Mouse (Mus musculus) hindbrain, postnatal 0 days (tissue): ENCODE results near the gene Armc3. TPM values are rescaled to one million over a fixed set of nuclear protein-coding genes. Genes with fewer than 3 reads are reported as not detected.
A peak's percentile ranks its signal among the peaks of the same experiment; 100 is the strongest.

Experiments
- ATAC-seq: fragments of 200-750 bp; cut with Nextera tagmentation; 2 replicates; pipeline ENCODE4 v1.8.0; 2017; ENCODE audit warnings: mild to moderate bottlenecking, moderate TSS enrichment, moderate library complexity
- DNase-seq: peaks from one replicate; pipeline ENCODE4 v3.0.0-alpha.2; 2015; ENCODE audit warnings: low spot score
- H3K27ac ChIP-seq: fragments of 300-500 bp; sonication (generic); 2 replicates; pipeline ENCODE4 v1.5.1; 2014; ENCODE audit warnings: mild to moderate bottlenecking
- H3K27me3 ChIP-seq: fragments of 300-500 bp; sonication (generic); 2 replicates; pipeline ENCODE4 v1.6.1; 2014; ENCODE audit warnings: low read length, mixed read lengths; ENCODE audit not compliant: insufficient read depth
- H3K36me3 ChIP-seq: fragments of 300-500 bp; sonication (generic); 2 replicates; pipeline ENCODE4 v1.6.1; 2014; ENCODE audit warnings: low read length, mixed read lengths; ENCODE audit not compliant: insufficient read depth
- H3K4me1 ChIP-seq: fragments of 300-500 bp; sonication (generic); 2 replicates; pipeline ENCODE4 v1.6.1; 2014; ENCODE audit warnings: antibody characterized with exemption, low read length, mixed read lengths; ENCODE audit not compliant: insufficient read depth
- H3K4me2 ChIP-seq: fragments of 300-500 bp; sonication (generic); 2 replicates; pipeline ENCODE4 v1.6.1; 2014; ENCODE audit warnings: low read depth, mild to moderate bottlenecking, low read length, moderate library complexity, mixed read lengths
- H3K4me3 ChIP-seq: fragments of 300-500 bp; sonication (generic); 2 replicates; pipeline ENCODE4 v1.5.1; 2014; ENCODE audit warnings: low read length
- H3K9ac ChIP-seq: fragments of 300-500 bp; sonication (generic); replicated peaks from 2 replicates; pipeline ENCODE4 v1.6.1; 2014; ENCODE audit warnings: mild to moderate bottlenecking, low read length, moderate library complexity, mixed read lengths
- H3K9me3 ChIP-seq: fragments of 300-500 bp; sonication (generic); 2 replicates; pipeline ENCODE4 v1.6.1; 2016; ENCODE audit warnings: low read length, mixed read lengths
- CTCF ChIP-seq: IDR thresholded peaks from 2 replicates; pipeline ENCODE4 v1.5.1; 2016; ENCODE audit warnings: antibody characterized with exemption, control low read depth, low read depth
- WGBS: fragments of 180-500 bp; shearing (Covaris S2); extraction: QIAGEN DNeasy Blood & Tissue Kit; methylation state at CpG from one replicate; pipeline ENCODE4 v1.1.7; 2014; 5-methylcytosine and 5-hydroxymethylcytosine counted together
- polyA plus RNA-seq: library from polyadenylated mRNA; unstranded; fragments of >200 nt; fragmentation: Nextera tagmentation; extraction: Ambion mirVana; gene quantifications from 2 replicates; pipeline ENCODE4 v1.2.1, GENCODE M21; 2015
- total RNA-seq: library from RNA; depleted of rRNA; stranded (reverse); fragments of >200 nt; gene quantifications from 2 replicates; pipeline ENCODE4 v1.2.3, GENCODE M21; 2014; rRNA removed

The Armc3 gene
- total RNA-seq (0.84 and 0.97 TPM in 2 replicates), polyA plus RNA-seq (1.2 and 1.5 TPM in 2 replicates)

DNA sequence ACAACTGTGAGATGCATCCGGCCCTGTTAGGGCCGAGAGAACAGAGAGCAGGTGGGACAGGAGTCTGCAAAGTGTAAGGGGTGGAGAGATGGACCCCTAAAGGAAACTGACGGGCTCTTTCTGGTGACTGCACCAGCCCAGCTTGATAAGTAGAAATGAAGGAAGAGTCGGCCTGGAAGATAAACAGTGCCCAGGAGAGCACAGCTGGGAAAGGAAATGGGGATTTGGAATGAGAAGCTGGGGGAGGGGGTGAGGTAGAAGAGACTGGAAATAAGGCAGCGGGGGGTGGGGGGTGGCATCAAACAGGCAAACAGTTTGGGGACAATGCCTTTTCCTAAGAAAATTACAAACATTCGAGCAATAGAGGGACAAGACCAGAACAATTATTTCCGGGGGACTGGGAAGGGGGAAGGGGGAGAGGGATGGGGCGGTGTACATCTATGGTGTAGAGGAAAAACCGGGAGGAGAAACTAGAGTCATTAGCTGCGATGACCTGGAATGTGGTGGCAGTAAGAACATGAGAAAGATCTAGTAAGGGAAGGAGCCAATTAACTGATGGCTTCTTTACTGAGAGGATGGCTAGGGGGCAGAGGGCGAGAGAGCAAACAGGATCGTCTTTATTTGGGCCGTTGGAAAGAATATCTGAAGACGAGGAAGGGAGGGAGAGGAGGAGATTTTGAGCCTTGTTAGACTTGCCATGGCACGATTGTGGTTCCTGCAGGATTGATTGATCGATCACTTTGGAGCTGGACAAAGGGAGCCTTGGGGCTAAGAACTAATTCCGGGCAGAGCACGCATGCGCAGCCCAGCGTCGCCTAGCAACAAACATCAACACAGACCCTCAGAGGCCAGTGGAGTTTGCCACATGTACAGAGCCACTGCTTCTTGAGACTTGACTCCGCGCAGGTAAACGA, at the start of gene Armc3:
TSS of gene Armc3 (plus strand) at position 851 of the 914 bp plus-strand sequence.
- Histone ChIP-seq H3K36me3 (no peaks in the 10 kb centered on the region), H3K4me1 (no peaks in the 10 kb centered on the region), H3K27me3 (no peaks in the 10 kb centered on the region), H3K9me3 (no peaks in the 10 kb centered on the region), H3K4me3 (peak within 1 kb of the TSS; percentile 50), H3K4me2 (peak within 1 kb of the TSS; percentile 82), H3K9ac (peak within 1 kb of the TSS; percentile 63), H3K27ac (peak within 1 kb of the TSS; percentile 41; the same call in 1 of the 2 replicates)
- no peak for TF ChIP-seq CTCF
- DNase-seq (peak; percentile 92), ATAC-seq (peak; percentile 98)
- WGBS = 13% methylated on average over 24 of the region's 24 CpGs

DNA sequence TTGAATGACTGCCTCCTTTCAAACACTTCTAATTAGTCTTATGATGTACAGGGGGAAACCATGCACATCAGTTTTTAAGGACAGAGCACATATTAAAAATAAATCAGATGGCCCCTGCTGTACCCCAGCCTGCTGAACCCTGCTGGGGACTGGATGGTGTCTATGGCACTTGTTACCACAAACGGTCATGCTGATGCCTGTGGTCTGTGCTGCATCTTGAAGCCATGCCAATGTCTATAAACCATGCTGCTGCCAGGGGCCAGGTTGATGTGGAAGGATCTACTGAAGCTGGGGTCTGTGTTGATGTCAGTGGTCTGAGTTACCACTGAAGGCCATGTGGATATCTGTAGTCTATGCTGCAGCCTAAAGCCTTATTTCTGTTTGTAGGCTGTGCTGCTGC, 46.4 kb upstream of the Armc3 start:
- Histone ChIP-seq H3K36me3 (no peaks in the 10 kb centered on the region), H3K9me3 (no peaks in the 10 kb centered on the region), H3K4me1 (no peaks in the 10 kb centered on the region), H3K27me3 (no peaks in the 10 kb centered on the region), H3K9ac (no peak overlapping the region), H3K4me2 (no peak overlapping the region), H3K27ac (no peak overlapping the region), H3K4me3 (no peak overlapping the region)
- ATAC-seq (no peak), DNase-seq (no peak)
- no peak for TF ChIP-seq CTCF
- 68% methylated on average over 1 of the region's 1 CpGs for WGBS

DNA sequence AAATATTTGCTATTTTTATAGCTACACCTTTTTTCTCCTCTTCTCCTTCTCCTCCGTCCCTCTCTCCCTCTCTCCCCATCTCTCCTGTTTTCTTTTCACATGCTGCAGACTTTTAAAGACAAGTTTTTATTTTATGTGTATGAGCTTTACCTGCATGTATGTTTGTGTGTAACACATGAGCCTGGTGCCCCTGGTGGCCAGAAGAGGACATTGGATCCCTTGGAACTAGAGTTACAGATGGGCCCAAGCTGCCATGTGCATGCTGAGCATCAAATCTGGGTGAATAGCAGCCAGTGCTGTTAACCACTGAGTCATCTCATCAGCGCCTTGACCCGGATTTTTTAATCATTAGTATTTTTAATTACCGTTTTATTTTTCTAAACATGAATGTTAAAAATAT, 42.9 kb upstream of the Armc3 start:
- Histone ChIP-seq H3K9ac (no peak overlapping the region), H3K4me3 (no peak overlapping the region), H3K9me3 (no peaks in the 10 kb centered on the region), H3K4me1 (peaks cover 3% of the 10 kb centered on the region; the same call in 1 of the 2 replicates), H3K36me3 (no peaks in the 10 kb centered on the region), H3K4me2 (no peak overlapping the region), H3K27me3 (no peaks in the 10 kb centered on the region), H3K27ac (no peak overlapping the region)
- WGBS = 76% methylated on average over 4 of the region's 4 CpGs
- DNase-seq (peak; percentile 53), ATAC-seq (no peak)
- TF ChIP-seq CTCF = peak; percentile 72

DNA sequence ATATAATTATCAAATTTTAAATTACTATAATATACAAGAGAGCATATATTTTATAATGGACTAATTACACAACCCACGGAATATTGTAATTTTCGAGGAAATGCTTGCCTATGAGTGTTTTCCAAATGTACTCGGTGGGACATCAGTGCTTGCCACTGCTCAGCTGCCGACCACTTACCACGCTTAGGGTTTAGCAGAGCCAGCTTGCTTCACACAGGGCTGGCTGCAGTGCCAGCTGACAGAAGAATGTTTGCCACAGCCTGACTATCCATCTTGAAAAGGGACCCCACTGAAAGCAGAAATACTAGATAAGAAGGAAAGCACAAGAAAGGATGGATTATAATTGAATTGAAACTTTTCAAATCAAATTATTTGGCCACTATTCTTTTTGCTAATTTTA, 39.6 kb upstream of the Armc3 start:
- DNase-seq (peak; percentile 43), ATAC-seq (no peak)
- Histone ChIP-seq H3K27me3 (no peaks in the 10 kb centered on the region), H3K9me3 (no peaks in the 10 kb centered on the region), H3K27ac (no peak overlapping the region), H3K4me2 (no peak overlapping the region), H3K4me3 (no peak overlapping the region), H3K36me3 (no peaks in the 10 kb centered on the region), H3K4me1 (peaks cover 3% of the 10 kb centered on the region; the same call in 1 of the 2 replicates), H3K9ac (no peak overlapping the region)
- TF ChIP-seq CTCF = no peak
- WGBS = 44% methylated on average over 5 of the region's 5 CpGs

GRCm38 (mm10) chr2:19160368-19161114, 38.6 kb upstream of the Armc3 start:
- no peak overlapping the region for H3K4me3 ChIP-seq
- TF ChIP-seq CTCF = no peak

GRCm38 (mm10) chr2:19164234-19164633, 34.9 kb upstream of the Armc3 start:
- H3K9me3 ChIP-seq = no peaks in the 10 kb centered on the region
- ATAC-seq (no peak), DNase-seq (no peak)
- TF ChIP-seq CTCF = no peak
- 59% methylated on average over 1 of the region's 1 CpGs for WGBS
- H3K4me3 ChIP-seq = no peak overlapping the region
- no peaks in the 10 kb centered on the region for H3K36me3 ChIP-seq
- H3K27ac ChIP-seq = no peak overlapping the region
- no peak overlapping the region for H3K4me2 ChIP-seq
- no peaks in the 10 kb centered on the region for H3K27me3 ChIP-seq
- no peak overlapping the region for H3K9ac ChIP-seq
- peaks cover 3% of the 10 kb centered on the region; the same call in 1 of the 2 replicates for H3K4me1 ChIP-seq

More at GRCm38 (mm10) chr2:19160368-19161114, 38.6 kb upstream of the Armc3 start:
- Histone ChIP-seq H3K4me2 (no peak overlapping the region), H3K4me1 (peaks cover 3% of the 10 kb centered on the region; the same call in 1 of the 2 replicates), H3K9ac (no peak overlapping the region), H3K27ac (no peak overlapping the region), H3K9me3 (no peaks in the 10 kb centered on the region), H3K36me3 (no peaks in the 10 kb centered on the region), H3K27me3 (no peaks in the 10 kb centered on the region)
- DNase-seq = peak; percentile 9
- no peak for ATAC-seq
- 17% methylated on average over 8 of the region's 8 CpGs for whole genome bisulfite sequencing
